Comparison of ENCODE assay signal across 8 mouse cellular contexts in genomic region chr6:59185010-59185699, GRCm38 (mm10). TPM values are rescaled to one million over a fixed set of nuclear protein-coding genes. Genes with fewer than 3 reads are reported as not detected.
A peak's percentile ranks its signal among the peaks of the same experiment; 100 is the strongest.
DNase-seq lines count a peak whose midpoint lies in the region; ATAC-seq and TF ChIP-seq lines count a peak whose summit lies in the region.

No protein-coding gene starts in this region.

- H3K4me2 ChIP-seq in liver, embryonic 12.5 days: no peak overlapping the region
- H3K4me2 ChIP-seq in liver, embryonic 16.5 days (ENCODE audit: low read depth, low read length): peak overlapping the region; percentile 20

- 60% methylated on average over 13 of the region's 13 CpGs for WGBS in liver, adult 2 months
- 26% methylated on average over 13 of the region's 13 CpGs for WGBS in liver, embryonic 12.5 days (ENCODE audit: insufficient replicate concordance)
- 18% methylated on average over 13 of the region's 13 CpGs for WGBS in heart, adult 2 months
- WGBS in liver, embryonic 16.5 days (ENCODE audit: insufficient replicate concordance): 16% methylated on average over 13 of the region's 13 CpGs

- CTCF ChIA-PET in Patski (lab: Charles Lee): interaction anchor here (1.0 to 1.2 kb wide), 2 partner anchors 173 to 414 kb away, joined by 3 read pairs; no protein-coding TSS in a partner anchor

- no peak for TF ChIP-seq EP300 in heart, adult 2 months (IDR thresholded peaks at IDR 0.05; ENCODE audit: insufficient read depth, low read depth, low read length)

- no peak overlapping the region for H3K4me3 ChIP-seq in liver, adult 2 months (ENCODE audit: insufficient read depth, low read depth, low read length)
- no peak overlapping the region for H3K4me3 ChIP-seq in liver, embryonic 12.5 days
- H3K4me3 ChIP-seq in heart, adult 2 months: no peak overlapping the region; the same call in 1 of the 2 replicates
- H3K4me3 ChIP-seq in liver, embryonic 16.5 days (ENCODE audit: low read depth, low read length): no peak overlapping the region

- no peaks in the 10 kb centered on the region; the same call in 1 of the 2 replicates for H3K4me1 ChIP-seq in liver, adult 2 months (ENCODE audit: control insufficient read depth, insufficient read depth, low read length)
- H3K4me1 ChIP-seq in liver, embryonic 12.5 days: no peaks in the 10 kb centered on the region
- H3K4me1 ChIP-seq in heart, adult 2 months (ENCODE audit: control insufficient read depth, insufficient read depth, low read length): no peaks in the 10 kb centered on the region
- no peaks in the 10 kb centered on the region for H3K4me1 ChIP-seq in liver, embryonic 16.5 days (ENCODE audit: control insufficient read depth, low read depth, low read length)

- TF ChIP-seq CTCF in liver, adult 2 months (IDR thresholded peaks at IDR 0.05; ENCODE audit: low read depth, low read length): no peak
- TF ChIP-seq CTCF in Patski (IDR thresholded peaks at IDR 0.05): no peak
- TF ChIP-seq CTCF in heart, adult 2 months (IDR thresholded peaks at IDR 0.05): no peak

- no peaks in the 10 kb centered on the region for H3K36me3 ChIP-seq in liver, adult 2 months (ENCODE audit: control insufficient read depth, insufficient read depth, low read length)
- no peaks in the 10 kb centered on the region for H3K36me3 ChIP-seq in liver, embryonic 12.5 days
- no peaks in the 10 kb centered on the region for H3K36me3 ChIP-seq in heart, adult 2 months (ENCODE audit: control insufficient read depth, insufficient read depth, low read length)
- H3K36me3 ChIP-seq in liver, embryonic 16.5 days (ENCODE audit: control insufficient read depth, insufficient read depth): no peaks in the 10 kb centered on the region

- intact Hi-C loops in heart, adult 2 months (cut with DNase I): no loop called here

- no peaks in the 10 kb centered on the region for H3K79me2 ChIP-seq in liver, adult 2 months (ENCODE audit: control insufficient read depth, insufficient read depth, low read length)
- no peaks in the 10 kb centered on the region for H3K79me2 ChIP-seq in heart, adult 2 months (replicated peaks; ENCODE audit: control insufficient read depth, insufficient read depth, low read length)

- H3K9me3 ChIP-seq in liver, embryonic 12.5 days (replicated peaks): no peaks in the 10 kb centered on the region
- no peaks in the 10 kb centered on the region for H3K9me3 ChIP-seq in liver, embryonic 16.5 days (replicated peaks; ENCODE audit: control insufficient read depth, low read length)

- ATAC-seq in liver, embryonic 12.5 days: no peak
- peak; percentile 84 for ATAC-seq in Patski
- peak; percentile 45; the same call in 1 of the 2 replicates for ATAC-seq in liver, embryonic 16.5 days (ENCODE audit: low read depth)

- POLR2A ChIA-PET in Patski (lab: Charles Lee): interaction anchor here (0.6 kb wide), 1 partner anchor 123 kb away, joined by 7 read pairs; no protein-coding TSS in a partner anchor

- H3K9ac ChIP-seq in liver, adult 2 months (ENCODE audit: low read depth, low read length): no peak overlapping the region
- no peak overlapping the region for H3K9ac ChIP-seq in liver, embryonic 12.5 days
- H3K9ac ChIP-seq in heart, adult 2 months (ENCODE audit: low read depth, low read length): no peak overlapping the region
- H3K9ac ChIP-seq in liver, embryonic 16.5 days (ENCODE audit: low read depth, low read length): no peak overlapping the region

- no peaks in the 10 kb centered on the region for H3K27me3 ChIP-seq in liver, adult 2 months (ENCODE audit: control insufficient read depth, insufficient read depth, low read length)
- H3K27me3 ChIP-seq in liver, embryonic 12.5 days (replicated peaks): no peaks in the 10 kb centered on the region
- peaks cover 12% of the 10 kb centered on the region for H3K27me3 ChIP-seq in Patski
- H3K27me3 ChIP-seq in heart, adult 2 months (ENCODE audit: control insufficient read depth, insufficient read depth, low read length): no peaks in the 10 kb centered on the region
- H3K27me3 ChIP-seq in liver, embryonic 16.5 days (ENCODE audit: control insufficient read depth, insufficient read depth, low read depth, low read length): no peaks in the 10 kb centered on the region

- peak; percentile 30 for DNase-seq in liver, adult 2 months (ENCODE audit: extremely low read depth, low read depth, low spot score)
- DNase-seq in Patski (ENCODE audit: low read depth, low spot score): no peak
- DNase-seq in heart, adult 2 months: peak; percentile 31 to 68
- peak; percentile 74 to 77 for DNase-seq in spleen, postnatal 36 days (ENCODE audit: low spot score in 2 of 2)
- DNase-seq in c-Kit-positive CD71-positive TER-119-positive erythroid progenitor cells, embryonic 14.5 days (ENCODE audit: low spot score): no peak
- DNase-seq in cerebellum, adult 9-11 months: no peak

- no peak for TF ChIP-seq POLR2A in liver, adult 2 months (IDR thresholded peaks at IDR 0.05; ENCODE audit: extremely low read depth, insufficient read depth, low read length)
- TF ChIP-seq POLR2A in heart, adult 2 months (IDR thresholded peaks at IDR 0.05; ENCODE audit: insufficient read depth, low read depth, low read length): no peak

- in situ Hi-C loops in Patski (cut with MboI; ENCODE audit: low pct_unique_long_range_greater_than_20kb): no loop called here

- no peak overlapping the region for H3K27ac ChIP-seq in liver, adult 2 months (replicated peaks; ENCODE audit: insufficient read depth, low read depth, low read length)
- no peak overlapping the region for H3K27ac ChIP-seq in liver, embryonic 12.5 days
- peak overlapping the region; percentile 6; the same call in 1 of the 2 replicates for H3K27ac ChIP-seq in heart, adult 2 months
- no peak overlapping the region; the same call in 1 of the 2 replicates for H3K27ac ChIP-seq in liver, embryonic 16.5 days (ENCODE audit: low read length)

RNA-seq across cellular contexts. Expression of gene Tigd2, which starts 23.5 kb away (rescaled TPM):
- total RNA-seq in liver, adult 2 months (2014; rRNA removed): 10.7 and 10.9 TPM in 2 replicates
- polyA plus RNA-seq in liver, adult 2 months (2012; rRNA removed): 2.9 and 3.3 TPM in 2 replicates
- 3.7 and 4.4 TPM in 2 replicates for polyA plus RNA-seq in liver, embryonic 12.5 days (2016; fragmentation: Nextera tagmentation; extraction: Ambion mirVana)
- polyA plus RNA-seq in Patski (2021): 13.3 TPM
- 10 to 100 TPM in 1 of 2 experiments, 1 to 10 TPM in 1; 9.6 to 13.6 TPM for total RNA-seq in heart, adult 2 months (2021)
- 2.2 and 3.8 TPM in 2 replicates for polyA plus RNA-seq in heart, adult 2 months (2012; rRNA removed)
- polyA plus RNA-seq in liver, embryonic 16.5 days (2015; fragmentation: Nextera tagmentation; extraction: Ambion mirVana): 3.3 and 3.5 TPM in 2 replicates

Comparison
In these comparisons a context has a peak if more than half of its experiments do, and no peak if none do; other contexts are left out.
1. DNase-seq: peak in liver, adult 2 months (single experiment), heart, adult 2 months (2 of 2) and spleen, postnatal 36 days (2 of 2); none in Patski (single experiment), c-Kit-positive CD71-positive TER-119-positive erythroid progenitor cells, embryonic 14.5 days (single experiment) and cerebellum, adult 9-11 months (single experiment).